Mouse (Mus musculus) cerebellum, adult 18-20 months (tissue): ENCODE data around the gene Eif4e2.

Experiments used
- DNase-seq, 2 experiments: peaks; one replicate each; pipeline ENCODE4 v3.0.0; 2021

Eif4e2 gene

GRCm38 (mm10) chr1:87213735-87214704 lies at the start of gene Eif4e2:
Gene Eif4e2 (plus strand): TSS chr1:87213914.
- DNase-seq: peak; percentile 92 to 93

DNA sequence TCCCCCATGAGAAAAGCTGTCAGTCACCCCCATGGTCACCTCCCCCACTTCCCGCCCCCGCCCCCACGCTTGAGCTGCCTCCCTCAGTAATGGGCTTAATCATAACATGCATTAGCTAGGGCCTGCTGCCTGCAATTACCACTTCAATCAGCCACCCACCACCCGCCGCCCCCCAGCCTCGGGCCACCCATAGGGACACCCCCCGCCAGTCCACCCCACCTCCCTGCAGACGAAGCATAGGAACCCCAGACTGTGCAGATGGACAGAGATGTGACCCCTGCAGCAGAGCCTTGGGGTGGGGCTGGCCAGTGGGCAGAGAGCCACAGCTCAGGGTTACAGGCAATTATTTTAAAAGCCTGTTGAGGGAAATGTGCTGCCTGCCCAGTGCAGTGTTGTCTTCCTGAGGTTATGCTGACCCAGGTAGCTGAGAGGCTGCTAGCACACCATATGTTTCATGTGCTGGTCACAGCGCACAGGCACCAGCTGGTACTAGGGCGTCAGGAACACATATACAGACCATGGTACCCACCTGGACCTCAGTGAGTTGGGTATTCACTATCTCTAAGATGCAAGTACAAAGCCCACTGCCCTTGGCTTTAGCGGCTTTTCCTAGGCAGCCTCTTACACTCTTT lies 49.4 kb upstream of the Eif4e2 start:
- DNase-seq: no peak

DNA sequence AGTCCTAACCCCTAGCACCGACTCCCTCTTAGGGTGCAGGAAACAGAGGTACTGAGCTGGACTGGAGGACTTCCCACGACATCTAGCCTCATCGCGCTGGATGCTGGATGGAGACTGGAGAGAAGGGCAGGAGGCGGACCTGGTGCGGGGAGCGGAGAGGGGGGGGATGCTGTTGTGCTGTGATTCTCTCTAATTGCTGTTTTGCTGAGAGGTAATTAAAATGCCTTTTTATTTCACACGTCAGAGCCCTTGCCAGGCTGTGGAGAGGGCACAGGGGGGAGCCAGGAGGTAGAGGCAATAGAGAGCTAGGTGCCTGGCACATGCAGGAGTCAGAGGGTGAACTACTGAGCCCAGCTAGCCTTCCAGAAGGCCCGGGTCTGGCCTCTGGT lies 48.9 kb upstream of the Eif4e2 start:
- DNase-seq: no peak

- no peak for DNase-seq
These were observed 43.3 kb upstream of the Eif4e2 start for GRCm38 (mm10) chr1:87170458-87170857.

- no peak for DNase-seq
These were observed 42.4 kb upstream of the Eif4e2 start for GRCm38 (mm10) chr1:87171312-87171711.

DNA sequence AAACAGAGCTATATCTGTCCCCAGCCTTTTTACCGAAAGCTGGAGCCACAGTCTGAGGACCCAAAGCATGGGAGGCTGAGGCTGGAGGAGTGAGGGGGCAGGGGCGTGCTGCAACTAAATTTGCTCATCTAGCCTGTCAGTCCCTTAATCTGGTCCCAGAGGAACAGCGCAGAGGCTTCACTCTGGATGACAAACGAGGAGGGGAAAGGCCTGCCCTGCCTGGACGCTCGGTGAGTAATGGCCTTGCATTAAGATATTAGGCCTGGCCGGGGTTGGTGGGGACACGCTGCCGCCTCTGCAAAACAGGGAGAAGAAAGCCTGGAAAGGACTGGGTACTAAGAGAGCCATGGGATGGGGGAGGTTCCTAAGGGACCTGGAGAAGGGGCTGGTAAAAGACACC lies 41.4 kb upstream of the Eif4e2 start:
- DNase-seq: no peak

DNA sequence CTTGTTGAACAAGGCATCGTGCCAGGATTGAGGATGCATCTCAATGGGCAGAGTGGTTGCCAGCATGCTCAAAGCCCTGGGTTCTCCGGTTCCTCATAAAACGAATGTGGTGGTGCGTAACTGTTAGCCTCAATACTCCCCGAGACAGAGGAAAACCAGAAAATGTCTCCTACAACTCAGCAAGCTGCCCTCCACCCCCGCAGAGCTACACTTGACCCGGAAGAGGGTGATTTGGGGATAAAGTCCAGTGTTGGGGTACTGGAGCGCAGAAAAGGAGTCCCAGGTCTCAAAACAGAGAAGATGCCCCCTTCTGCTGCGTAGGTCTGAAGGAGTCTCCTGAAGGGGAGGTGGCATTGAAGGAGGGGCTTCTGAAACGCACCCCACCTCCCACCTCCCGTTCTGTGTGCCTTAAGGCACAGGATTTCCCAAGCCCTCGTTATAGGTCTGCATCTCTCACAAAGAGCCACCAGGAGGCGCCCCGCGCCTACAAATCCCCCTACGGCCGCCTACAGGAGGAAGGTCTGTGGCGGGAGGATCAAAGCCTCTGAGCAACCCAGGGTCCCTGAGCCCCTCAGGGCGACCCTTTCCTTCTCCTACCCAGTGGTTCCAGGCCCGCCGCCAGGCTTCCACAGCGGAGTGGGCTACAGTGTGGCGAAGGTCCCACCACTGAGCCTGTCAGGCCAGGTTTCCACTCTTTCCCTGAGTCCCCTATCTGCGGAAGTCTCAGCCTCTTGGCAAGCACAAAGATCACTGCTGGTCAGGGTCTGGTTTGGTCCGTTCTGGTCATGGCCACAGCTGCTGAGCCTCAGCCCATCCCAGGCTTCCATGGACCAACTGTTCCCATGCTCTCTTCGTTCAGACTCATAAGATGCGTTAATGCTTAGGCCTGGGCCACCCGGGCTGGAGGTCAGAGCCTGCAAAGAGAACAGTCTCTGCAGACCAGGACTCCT lies 39.4 kb upstream of the Eif4e2 start:
- DNase-seq: peak; percentile 40 to 66

GRCm38 (mm10) chr1:87175852-87176292 lies 37.8 kb upstream of the Eif4e2 start:
- DNase-seq: no peak

GRCm38 (mm10) chr1:87180896-87181295 lies 32.8 kb upstream of the Eif4e2 start:
- no peak for DNase-seq

DNA sequence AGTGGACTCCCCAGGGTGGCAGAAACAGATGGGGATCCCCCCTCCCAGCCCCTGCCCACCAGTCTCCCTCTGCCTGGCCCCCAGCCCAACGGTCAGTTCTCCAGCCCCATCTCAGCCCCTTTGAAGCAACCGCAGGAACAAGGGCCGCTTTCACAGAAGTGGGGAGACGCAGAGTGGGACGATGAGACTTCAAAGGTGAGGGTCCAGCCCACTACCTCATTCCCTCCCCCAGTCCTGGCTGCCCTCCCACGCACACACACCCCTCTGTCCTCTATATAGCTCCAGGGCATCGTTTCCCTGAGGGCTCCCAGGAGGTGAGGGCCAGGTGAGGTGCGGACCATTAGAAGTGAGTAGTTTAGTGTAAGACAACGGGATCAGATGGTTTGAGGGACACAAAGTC lies 30.7 kb upstream of the Eif4e2 start, which contains the start of gene Prss56:
TSS of gene Prss56 (plus strand) at position 301 of the 400 bp plus-strand sequence.
- DNase-seq: no peak

DNA sequence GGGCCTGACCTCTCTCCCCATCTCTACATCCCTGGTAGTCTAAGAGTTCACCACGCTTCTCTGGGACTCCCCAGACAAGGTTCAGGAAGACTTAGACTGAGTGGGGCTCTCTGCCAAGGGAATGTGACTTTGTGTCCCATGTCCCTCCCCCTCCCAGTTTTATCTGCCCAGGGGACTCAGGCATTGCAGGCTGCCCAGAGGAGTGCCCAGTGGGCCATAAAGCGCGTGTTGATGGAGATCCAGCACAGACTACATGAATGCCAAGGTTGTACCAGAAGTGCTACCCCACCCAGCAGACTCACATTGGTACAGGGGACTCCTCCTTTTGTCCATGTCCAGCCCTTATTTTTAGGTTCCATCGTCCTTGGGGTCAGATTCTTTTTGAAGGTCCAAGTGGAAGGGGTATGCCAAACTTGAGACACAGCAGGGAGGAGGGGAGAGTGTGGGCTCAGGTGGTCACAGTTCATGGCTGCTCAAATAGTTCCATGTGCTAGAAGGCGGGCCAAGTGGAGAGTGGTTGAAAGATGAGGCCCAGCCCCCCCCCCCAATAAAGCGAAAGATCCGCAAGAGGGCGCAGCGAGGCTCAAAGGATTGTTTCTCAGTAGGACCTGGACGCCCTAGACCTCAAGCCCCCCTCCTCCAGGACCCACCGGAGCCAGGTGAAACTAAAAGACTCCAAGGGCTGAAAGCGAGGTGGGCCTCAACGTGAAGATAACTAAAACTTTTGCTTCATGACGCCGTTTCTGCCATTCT lies 29.5 kb upstream of the Eif4e2 start:
- DNase-seq: no peak

- DNase-seq: peak; percentile 65 to 77
These were observed 29.0 kb upstream of the Eif4e2 start for GRCm38 (mm10) chr1:87184751-87185139.

DNA sequence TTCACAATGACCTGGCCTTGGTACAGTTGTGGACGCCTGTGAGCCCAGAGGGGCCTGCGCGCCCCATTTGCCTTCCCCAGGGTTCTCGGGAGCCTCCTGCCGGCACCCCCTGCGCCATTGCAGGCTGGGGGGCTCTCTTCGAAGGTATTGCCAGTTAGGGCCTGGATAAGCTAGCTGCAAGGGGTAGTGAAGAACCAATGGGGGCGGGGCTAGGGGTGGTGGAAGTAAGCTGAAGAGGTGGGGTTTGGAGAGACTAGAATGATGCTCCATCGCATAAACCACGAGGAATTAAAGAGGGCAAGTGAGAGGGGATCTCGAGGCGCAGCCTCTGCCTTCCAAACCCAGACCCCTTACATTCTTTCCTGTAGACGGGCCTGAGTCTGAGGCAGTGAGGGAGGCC lies 28.2 kb upstream of the Eif4e2 start:
- DNase-seq: no peak

DNA sequence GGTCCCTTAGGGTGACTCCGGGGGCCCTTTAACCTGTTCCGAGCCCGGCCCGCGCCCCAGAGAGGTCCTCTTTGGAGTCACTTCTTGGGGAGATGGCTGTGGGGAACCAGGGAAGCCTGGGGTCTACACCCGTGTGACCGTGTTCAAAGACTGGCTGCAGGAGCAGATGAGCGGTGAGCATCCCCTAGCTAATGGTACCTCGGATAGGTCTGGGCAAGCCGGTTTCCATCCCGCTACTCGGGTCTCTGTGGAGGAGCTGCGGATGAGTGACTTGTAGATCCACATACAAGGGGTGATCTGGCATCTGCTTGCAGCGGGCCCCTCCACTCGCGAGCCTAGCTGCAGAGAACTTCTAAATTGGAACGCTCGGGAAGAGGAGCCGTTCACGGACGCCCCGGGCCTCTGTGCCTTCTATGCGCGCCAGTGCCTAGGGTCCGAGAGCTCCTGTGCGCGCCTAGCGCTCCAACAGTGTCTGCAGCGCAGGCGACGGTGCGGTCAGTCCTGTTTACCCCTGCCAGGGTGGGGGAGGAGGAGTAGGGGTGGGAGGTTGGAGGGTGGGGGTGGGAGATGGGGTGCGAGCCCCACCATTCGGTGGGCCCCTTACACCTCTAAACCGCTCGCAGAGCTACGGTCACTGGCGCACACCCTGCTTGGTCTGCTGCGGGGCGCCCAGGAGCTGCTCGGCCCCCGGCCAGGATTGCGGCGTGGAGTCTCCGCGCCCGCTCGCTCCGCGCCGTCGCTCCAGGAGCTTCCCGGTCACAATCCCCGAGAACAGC lies 27.3 kb upstream of the Eif4e2 start:
- peak in 1 of 2 experiments; percentile 24 for DNase-seq

GRCm38 (mm10) chr1:87187037-87187355 lies 26.7 kb upstream of the Eif4e2 start:
- peak; percentile 75 to 83 for DNase-seq

- no peak for DNase-seq
These were observed 23.3 kb upstream of the Eif4e2 start, which contains the start of gene Chrnd for GRCm38 (mm10) chr1:87190429-87190828. Gene Chrnd (plus strand): TSS chr1:87190607.

DNA sequence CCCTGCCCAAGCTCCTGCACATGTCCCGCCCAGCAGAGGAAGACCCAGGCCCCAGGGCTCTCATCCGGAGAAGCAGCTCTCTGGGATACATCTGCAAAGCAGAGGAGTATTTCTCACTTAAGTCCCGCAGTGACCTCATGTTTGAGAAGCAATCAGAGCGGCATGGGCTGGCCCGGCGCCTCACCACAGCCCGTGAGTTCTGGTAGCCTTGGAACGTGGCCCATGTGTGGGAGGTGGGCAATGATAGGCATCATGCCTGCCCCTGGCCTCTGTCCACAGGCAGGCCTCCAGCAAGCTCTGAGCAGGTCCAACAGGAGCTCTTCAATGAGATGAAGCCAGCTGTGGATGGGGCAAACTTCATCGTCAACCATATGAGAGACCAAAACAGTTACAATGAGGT lies 16.4 kb upstream of the Eif4e2 start:
- no peak for DNase-seq

- no peak for DNase-seq
These were observed 15.3 kb upstream of the Eif4e2 start for GRCm38 (mm10) chr1:87198119-87199065.

GRCm38 (mm10) chr1:87200811-87201210 lies 12.9 kb upstream of the Eif4e2 start:
- DNase-seq: no peak

DNA sequence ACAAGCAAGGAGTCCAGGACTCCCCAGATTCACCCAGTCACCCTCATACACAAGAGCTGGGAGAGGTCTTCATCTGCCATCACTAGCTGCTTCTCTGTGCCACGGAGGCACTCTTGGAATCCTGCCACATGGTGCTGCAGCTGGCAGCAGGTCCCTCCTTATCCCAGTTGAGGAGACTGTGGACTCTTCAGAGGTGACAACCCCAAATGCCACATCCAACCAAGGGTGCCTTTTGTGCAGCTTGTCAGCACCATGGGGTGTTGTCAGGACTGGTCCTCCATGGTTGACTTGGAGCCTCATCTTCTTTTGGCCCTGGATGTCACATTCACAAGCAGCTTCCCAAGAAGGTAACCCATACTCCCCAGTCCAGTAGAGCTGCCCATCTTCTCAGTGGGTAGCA lies 11.9 kb upstream of the Eif4e2 start:
- no peak for DNase-seq
